Mouse (Mus musculus) cortical plate, adult 2 months (tissue): ENCODE measurements at regions not wholly inside any gene's neighbourhood (a gene's known extent, or its start where the extent isn't known, plus 50 kb on each side); places are given as distances from the start of the nearest gene placed in this dataset.

Source experiments
- CTCF ChIP-seq: fragments of 200-500 bp; IDR thresholded peaks from 2 replicates; pipeline ENCODE4 v1.5.1; 2011; ENCODE audit warnings: mild to moderate bottlenecking, control low read depth, low read length; ENCODE audit not compliant: insufficient read depth; ENCODE audit errors: extremely low read depth
- POLR2A ChIP-seq: fragments of 200-500 bp; IDR thresholded peaks from 2 replicates; pipeline ENCODE4 v1.6.1; 2011; ENCODE audit warnings: mild to moderate bottlenecking, low read length, control low read depth; ENCODE audit not compliant: insufficient read depth; ENCODE audit errors: extremely low read depth

DNA sequence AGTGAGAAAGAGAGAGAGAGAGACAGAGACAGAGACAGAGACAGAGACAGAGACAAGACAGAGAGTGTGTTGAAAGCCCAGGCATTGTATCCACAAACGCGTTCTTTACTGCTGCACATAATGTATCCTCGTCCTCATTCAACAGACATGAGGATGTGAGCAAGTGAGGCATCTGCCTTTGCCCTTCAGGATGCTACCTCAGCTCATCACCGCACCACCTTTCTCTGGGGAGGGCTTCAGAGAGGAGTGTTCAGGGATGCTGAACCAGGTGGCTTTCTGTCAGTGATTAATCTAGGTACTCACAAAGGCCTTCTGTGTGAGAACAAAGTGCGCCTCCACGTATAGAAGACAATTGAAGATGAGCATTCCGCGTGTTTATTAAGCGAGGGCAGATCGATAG, 90.8 kb downstream of the Bach1 start:
- TF ChIP-seq POLR2A (no peak), CTCF (no peak)
